Mouse (Mus musculus) CH12.LX (cell line): ENCODE measurements around the gene Frat2. TPM values are rescaled to one million over a fixed set of nuclear protein-coding genes. Genes with fewer than 3 reads are reported as not detected.

Source experiments
- DNase-seq: peaks from one replicate; pipeline ENCODE4 v3.0.0-alpha.2; 2013; ENCODE audit errors: extremely low read depth
- H3K27ac ChIP-seq: 2 replicates; pipeline ENCODE4 v1.5.1; 2012; ENCODE audit warnings: low read depth, mild to moderate bottlenecking, control low read depth, moderate library complexity; ENCODE audit not compliant: insufficient read depth
- H3K27me3 ChIP-seq: replicated peaks from 2 replicates; pipeline ENCODE3; 2012; ENCODE audit warnings: inconsistent platforms
- H3K36me3 ChIP-seq, 2 experiments: replicated peaks in 1 of 2; 2 replicates each; pipeline versions ENCODE3 to v1.6.1; 2012; ENCODE audit warnings: inconsistent platforms in 1 of 2, low read length in 1 of 2, mild to moderate bottlenecking in 1 of 2, mixed read lengths in 1 of 2, moderate library complexity in 1 of 2; ENCODE audit not compliant: control insufficient read depth in 1 of 2, insufficient read depth in 1 of 2
- H3K4me1 ChIP-seq, 2 experiments: 2 replicates each; pipeline ENCODE4 v1.6.1; 2012; ENCODE audit warnings: inconsistent platforms in 1 of 2, moderate library complexity in 1 of 2; ENCODE audit not compliant: insufficient read depth in 2 of 2, control insufficient read depth in 1 of 2
- H3K4me2 ChIP-seq: 2 replicates; pipeline ENCODE4 v1.6.1; 2012; ENCODE audit warnings: low read depth, mild to moderate bottlenecking, control low read depth; ENCODE audit not compliant: poor library complexity, insufficient read depth, severe bottlenecking
- H3K4me3 ChIP-seq, 3 experiments: fragments of 150-350 bp in 1 of 3; sonication (generic) in 1 of 3; replicated peaks in 1 of 3; 2 replicates each; pipeline versions ENCODE3 to v1.5.1; 2011 to 2012; ENCODE audit warnings: low read depth in 2 of 3, low read length in 2 of 3, mild to moderate bottlenecking in 2 of 3, moderate library complexity in 2 of 3, control low read depth in 1 of 3, improper control_type of control experiment in 1 of 3, inconsistent platforms in 1 of 3, mixed read lengths in 1 of 3; ENCODE audit not compliant: poor library complexity in 1 of 3
- H3K79me2 ChIP-seq: replicated peaks from 2 replicates; pipeline ENCODE4 v1.6.1; 2012; ENCODE audit warnings: mild to moderate bottlenecking, moderate library complexity; ENCODE audit not compliant: control insufficient read depth, poor library complexity, insufficient read depth, severe bottlenecking; ENCODE audit errors: extremely low read depth
- H3K9ac ChIP-seq: 2 replicates; pipeline ENCODE4 v1.6.1; 2012; ENCODE audit warnings: low read depth, mild to moderate bottlenecking, control low read depth, moderate library complexity; ENCODE audit not compliant: insufficient read depth
- H3K9me3 ChIP-seq: replicated peaks from 2 replicates; pipeline ENCODE3; 2012; ENCODE audit warnings: low read length, inconsistent platforms, mixed read lengths
- BHLHE40 ChIP-seq: IDR thresholded peaks from 2 replicates; pipeline ENCODE4 v1.6.1; 2011; ENCODE audit warnings: mild to moderate bottlenecking, low read depth, low read length, improper control_type of control experiment
- CHD1 ChIP-seq: IDR thresholded peaks from 2 replicates; pipeline ENCODE4 v1.6.1; 2012; ENCODE audit warnings: low read depth, low read length, improper control_type of control experiment, inconsistent platforms
- E2F4 ChIP-seq: IDR thresholded peaks from 2 replicates; pipeline ENCODE4 v1.6.1; 2011; ENCODE audit warnings: low read depth, low read length, improper control_type of control experiment; ENCODE audit not compliant: insufficient replicate concordance
- ETS1 ChIP-seq: conservative IDR thresholded peaks from 2 replicates; pipeline ENCODE4 v1.6.1; 2012; ENCODE audit warnings: low read depth, mild to moderate bottlenecking, inconsistent platforms, low read length, improper control_type of control experiment, moderate library complexity
- HCFC1 ChIP-seq: IDR thresholded peaks from 2 replicates; pipeline ENCODE4 v1.6.1; 2012; ENCODE audit warnings: low read depth, mild to moderate bottlenecking, inconsistent platforms, low read length, improper control_type of control experiment
- IRF4 ChIP-seq: IDR thresholded peaks from 2 replicates; pipeline ENCODE4 v1.6.1; 2014; ENCODE audit warnings: low read depth, mild to moderate bottlenecking, inconsistent platforms, low read length, improper control_type of control experiment
- JUN ChIP-seq: IDR thresholded peaks from 2 replicates; pipeline ENCODE4 v1.6.1; 2011; ENCODE audit warnings: low read depth, mild to moderate bottlenecking, low read length, improper control_type of control experiment, moderate library complexity; ENCODE audit not compliant: insufficient read depth
- JUND ChIP-seq: conservative IDR thresholded peaks from 2 replicates; pipeline ENCODE4 v1.6.1; 2011; ENCODE audit warnings: low read depth, low read length, improper control_type of control experiment
- MAX ChIP-seq: IDR thresholded peaks from 2 replicates; pipeline ENCODE4 v1.6.1; 2011; ENCODE audit warnings: low read length, improper control_type of control experiment
- MAZ ChIP-seq: IDR thresholded peaks from 2 replicates; pipeline ENCODE4 v1.6.1; 2012; ENCODE audit warnings: low read depth, mild to moderate bottlenecking, inconsistent platforms, low read length, improper control_type of control experiment, moderate library complexity
- MXI1 ChIP-seq: IDR thresholded peaks from 2 replicates; pipeline ENCODE4 v1.6.1; 2011; ENCODE audit warnings: mild to moderate bottlenecking, low read depth, low read length, improper control_type of control experiment
- MYC ChIP-seq: IDR thresholded peaks from 2 replicates; pipeline ENCODE4 v1.6.1; 2011; ENCODE audit warnings: low read depth, mild to moderate bottlenecking, improper control_type of control experiment, low read length
- NELFE ChIP-seq: IDR thresholded peaks from 2 replicates; pipeline ENCODE4 v1.6.1; 2011; ENCODE audit warnings: low read depth, low read length, improper control_type of control experiment
- NRF1 ChIP-seq: IDR thresholded peaks from 2 replicates; pipeline ENCODE4 v1.6.1; 2014; ENCODE audit warnings: low read depth, mild to moderate bottlenecking, inconsistent platforms, low read length, improper control_type of control experiment, moderate library complexity
- PAX5 ChIP-seq: IDR thresholded peaks from 2 replicates; pipeline ENCODE4 v1.6.1; 2012; ENCODE audit warnings: low read length, inconsistent platforms, mixed read lengths
- POLR2A ChIP-seq: IDR thresholded peaks from 2 replicates; pipeline ENCODE4 v1.6.1; 2011; ENCODE audit warnings: low read depth, mild to moderate bottlenecking, improper control_type of control experiment, low read length
- POLR2AphosphoS2 ChIP-seq: IDR thresholded peaks from 2 replicates; pipeline ENCODE4 v1.6.1; 2011; ENCODE audit warnings: low read depth, low read length, improper control_type of control experiment
- SIN3A ChIP-seq: IDR thresholded peaks from 2 replicates; pipeline ENCODE4 v1.6.1; 2012; ENCODE audit warnings: low read length, improper control_type of control experiment, inconsistent platforms
- TBP ChIP-seq: conservative IDR thresholded peaks from 2 replicates; pipeline ENCODE4 v1.6.1; 2011; ENCODE audit warnings: low read depth, low read length, improper control_type of control experiment
- TCF12 ChIP-seq: IDR thresholded peaks from 2 replicates; pipeline ENCODE4 v1.6.1; 2014; ENCODE audit warnings: low read depth, mild to moderate bottlenecking, inconsistent platforms, low read length, improper control_type of control experiment
- USF1 ChIP-seq: IDR thresholded peaks from 2 replicates; pipeline ENCODE4 v1.6.1; 2014; ENCODE audit warnings: low read depth, mild to moderate bottlenecking, inconsistent platforms, low read length, improper control_type of control experiment
- USF2 ChIP-seq: conservative IDR thresholded peaks from 2 replicates; pipeline ENCODE4 v1.6.1; 2011; ENCODE audit warnings: low read depth, low read length, improper control_type of control experiment
- dilution Hi-C: fragments of 300-500 bp; cut with MboI; formaldehyde crosslinking; loops from 2 replicates; pipeline ENCODE4 v1.14.3; 2020; ENCODE audit warnings: low sequenced_read_pairs; ENCODE audit not compliant: extremely low pct_unique_long_range_greater_than_20kb, extremely low pct_ligation_motif_present
- in situ Hi-C: fragments of 300-500 bp; cut with MboI; formaldehyde crosslinking; loops from 3 replicates; pipeline ENCODE4 v1.14.3; 2019; ENCODE audit warnings: low sequenced_read_pairs, low pct_ligation_motif_present, low pct_unique_long_range_greater_than_20kb, mixed read lengths
- polyA plus RNA-seq: library from polyadenylated mRNA; unstranded; fragments of >175 nt; gene quantifications from 2 replicates; pipeline ENCODE4 v1.2.1, GENCODE M21; 2012; ENCODE audit warnings: low read depth; ENCODE audit not compliant: insufficient read length
- total RNA-seq, 2 experiments: library from RNA; depleted of rRNA; stranded (reverse); fragments of 300-350 nt in 1 of 2; fragments of >200 nt in 1 of 2; gene quantifications; 2 replicates each; pipeline ENCODE4 v1.2.3; 2012 to 2014

Frat2 gene
- 0.67 and 1.0 TPM in 2 replicates for total RNA-seq (2012; rRNA removed)
- total RNA-seq (2014; rRNA removed): 0.55 and 0.68 TPM in 2 replicates
- 1.2 and 1.3 TPM in 2 replicates for polyA plus RNA-seq

DNA sequence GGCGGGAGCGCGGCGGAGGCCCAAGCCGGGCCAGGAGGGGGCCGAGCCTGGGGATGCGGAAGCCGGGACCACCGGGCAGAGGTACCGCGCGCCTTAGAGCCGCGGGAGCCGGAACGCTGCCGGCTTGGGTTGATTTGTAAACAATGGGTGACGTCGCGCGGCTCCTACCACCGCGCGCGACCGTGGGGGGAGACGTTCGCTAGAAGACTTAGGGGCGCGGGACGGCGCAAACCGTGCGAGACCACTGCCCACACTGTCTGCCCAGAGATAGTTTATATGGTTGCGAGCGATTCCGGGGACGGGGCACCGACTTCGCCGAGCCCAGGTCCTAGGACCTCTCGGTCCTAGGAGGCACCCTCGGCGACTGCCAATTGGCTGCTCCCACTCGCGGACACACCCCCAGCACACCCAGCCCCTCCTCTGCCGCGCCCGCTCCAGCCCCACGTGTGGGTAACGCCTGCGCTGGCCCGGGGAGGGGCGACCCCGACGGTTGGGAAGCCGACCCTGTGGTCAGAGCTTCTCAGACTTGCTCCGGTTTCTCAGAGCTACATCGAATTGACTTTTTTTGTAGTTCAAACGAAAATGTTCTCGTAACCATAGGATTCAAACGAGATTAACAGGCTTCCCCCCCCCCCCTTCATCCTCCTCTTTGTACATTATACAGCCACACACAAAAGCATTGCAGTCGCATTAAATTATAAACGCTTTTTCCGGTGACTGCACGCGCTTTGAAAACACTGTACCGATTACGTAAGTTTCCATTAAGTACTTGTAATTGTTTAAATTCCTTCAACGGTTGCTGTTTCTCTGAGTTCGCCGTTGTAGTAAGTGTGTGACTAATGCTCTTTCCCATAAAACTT is at the start of gene Frat2:
Gene Frat2, minus strand, starts transcription at position 141 of the 860 bp plus-strand sequence.
- TF ChIP-seq HCFC1 (peak; percentile 76), USF1 (peak; percentile 39; the same call in 1 of the 2 replicates), PAX5 (no peak), MAZ (peak; percentile 29; the same call in 1 of the 2 replicates), JUND (no peak), NRF1 (peak; percentile 68), USF2 (no peak), ETS1 (0 out of 2 replicates have a peak, but pooled peaks have one; percentile 20), SIN3A (peak; percentile 88), TCF12 (0 out of 2 replicates have a peak, but pooled peaks have one; percentile 23), TBP (no peak), E2F4 (no peak), MYC (peak; percentile 61; the same call in 1 of the 2 replicates), NELFE (peak; percentile 25; the same call in 1 of the 2 replicates), IRF4 (0 out of 2 replicates have a peak, but pooled peaks have one; percentile 20), MAX (peak; percentile 89), POLR2AphosphoS2 (no peak), BHLHE40 (peak; percentile 31), JUN (no peak), CHD1 (peak; percentile 99), MXI1 (peak; percentile 99), POLR2A (peak; percentile 62)
- peak within 1 kb of the TSS; percentile 89 for H3K4me2 ChIP-seq
- in situ Hi-C loops (loop anchor here (10.0 kb wide), 1 partner anchor 47 kb away; the partner anchor contains the start of gene Rrp12), dilution Hi-C loops (no loop called here)
- H3K27me3 ChIP-seq: peaks cover 20% of the 10 kb centered on the region
- H3K36me3 ChIP-seq: no peaks in the 10 kb centered on the region
- H3K79me2 ChIP-seq: no peaks in the 10 kb centered on the region
- no peak within 1 kb of the TSS for H3K27ac ChIP-seq
- peak within 1 kb of the TSS; percentile 49 for H3K9ac ChIP-seq
- peaks cover 0 to 14% of the 10 kb centered on the region in 2 experiments; a peak in 2 of 4 replicates for H3K4me1 ChIP-seq
- H3K9me3 ChIP-seq: peaks cover 10% of the 10 kb centered on the region
- peak; percentile 75 for DNase-seq
- H3K4me3 ChIP-seq: peak within 1 kb of the TSS; percentile 56 to 84 (median 61)
